Mouse (Mus musculus) frontal cortex, postnatal 14 days (tissue): ENCODE measurements around the gene Rreb1.

ENCODE experiments used
- DNase-seq, 2 experiments: peaks; one replicate each; pipeline ENCODE4 v3.0.0; 2022; ENCODE audit warnings: low spot score in 2 of 2

The Rreb1 gene

GRCm38 (mm10) chr13:37779251-37779667, 1.1 kb downstream of the Rreb1 start:
- no peak for DNase-seq

GRCm38 (mm10) chr13:37781557-37781956, 3.4 kb downstream of the Rreb1 start:
- DNase-seq, result no peak

GRCm38 (mm10) chr13:37782144-37782543, 3.9 kb downstream of the Rreb1 start:
- no peak for DNase-seq

GRCm38 (mm10) chr13:37783676-37784075, 5.5 kb downstream of the Rreb1 start:
- DNase-seq, result no peak

- DNase-seq, result no peak
These were observed 6.0 kb downstream of the Rreb1 start for GRCm38 (mm10) chr13:37784226-37784625.

GRCm38 (mm10) chr13:37792739-37793336, 14.6 kb downstream of the Rreb1 start:
- no peak for DNase-seq

GRCm38 (mm10) chr13:37798811-37799210, 20.6 kb downstream of the Rreb1 start:
- DNase-seq, result no peak

GRCm38 (mm10) chr13:37799413-37799812, 21.2 kb downstream of the Rreb1 start:
- no peak for DNase-seq

- no peak for DNase-seq
These were observed 23.2 kb downstream of the Rreb1 start for GRCm38 (mm10) chr13:37801101-37802075.

GRCm38 (mm10) chr13:37802246-37803003, 24.2 kb downstream of the Rreb1 start:
- DNase-seq, result no peak

- DNase-seq, result no peak
These were observed 25.0 kb downstream of the Rreb1 start for GRCm38 (mm10) chr13:37803244-37803643.

GRCm38 (mm10) chr13:37804023-37804422, 25.8 kb downstream of the Rreb1 start:
- no peak for DNase-seq

- DNase-seq, result no peak
These were observed 36.8 kb downstream of the Rreb1 start for GRCm38 (mm10) chr13:37815001-37815400.

- no peak for DNase-seq
These were observed 38.5 kb downstream of the Rreb1 start for GRCm38 (mm10) chr13:37816736-37817135.

GRCm38 (mm10) chr13:37821413-37821812, 43.2 kb downstream of the Rreb1 start:
- no peak for DNase-seq

- DNase-seq, result no peak
These were observed 46.2 kb downstream of the Rreb1 start for GRCm38 (mm10) chr13:37824331-37824920.

- no peak for DNase-seq
These were observed 46.9 kb downstream of the Rreb1 start for GRCm38 (mm10) chr13:37824956-37825645.

- DNase-seq, result peak in 1 of 2 experiments; percentile 14
These were observed 47.6 kb downstream of the Rreb1 start for GRCm38 (mm10) chr13:37825646-37826280.

- peak; percentile 21 to 45 for DNase-seq
These were observed 48.2 kb downstream of the Rreb1 start for GRCm38 (mm10) chr13:37826281-37826993.

GRCm38 (mm10) chr13:37826994-37827262, 48.7 kb downstream of the Rreb1 start:
- no peak for DNase-seq
